Mouse (Mus musculus) midbrain, embryonic 16.5 days (tissue): ENCODE data around the gene Fbll1. TPM values are rescaled to one million over a fixed set of nuclear protein-coding genes. Genes with fewer than 3 reads are reported as not detected.
A peak's percentile ranks its signal among the peaks of the same experiment; 100 is the strongest.

Experiments used
- ATAC-seq: fragments of 200-750 bp; cut with Nextera tagmentation; 2 replicates; pipeline ENCODE4 v1.8.0; 2017; ENCODE audit warnings: moderate TSS enrichment
- H3K27ac ChIP-seq: fragments of 300-500 bp; sonication (generic); 2 replicates; pipeline ENCODE4 v1.5.1; 2014; ENCODE audit warnings: mild to moderate bottlenecking, low read length, mixed read lengths
- H3K27me3 ChIP-seq: fragments of 300-500 bp; sonication (generic); 2 replicates; pipeline ENCODE4 v1.6.1; 2014; ENCODE audit warnings: low read depth, low read length, mixed read lengths; ENCODE audit not compliant: control insufficient read depth, insufficient read depth
- H3K36me3 ChIP-seq: fragments of 300-500 bp; sonication (generic); 2 replicates; pipeline ENCODE4 v1.6.1; 2014; ENCODE audit warnings: mild to moderate bottlenecking, low read length, moderate library complexity, mixed read lengths; ENCODE audit not compliant: control insufficient read depth, insufficient read depth
- H3K4me1 ChIP-seq: fragments of 300-500 bp; sonication (generic); 2 replicates; pipeline ENCODE4 v1.6.1; 2014; ENCODE audit warnings: mild to moderate bottlenecking, low read length, mixed read lengths; ENCODE audit not compliant: control insufficient read depth, insufficient read depth
- H3K4me2 ChIP-seq: fragments of 300-500 bp; sonication (generic); 2 replicates; pipeline ENCODE4 v1.6.1; 2014; ENCODE audit warnings: mild to moderate bottlenecking, low read length, mixed read lengths
- H3K4me3 ChIP-seq: fragments of 300-500 bp; sonication (generic); 2 replicates; pipeline ENCODE4 v1.5.1; 2014; ENCODE audit warnings: low read depth, mild to moderate bottlenecking, low read length, moderate library complexity, mixed read lengths
- H3K9ac ChIP-seq: fragments of 300-500 bp; sonication (generic); 2 replicates; pipeline ENCODE4 v1.6.1; 2014; ENCODE audit warnings: low read depth, low read length, mixed read lengths
- H3K9me3 ChIP-seq: fragments of 300-500 bp; sonication (generic); replicated peaks from 2 replicates; pipeline ENCODE4 v1.6.1; 2014; ENCODE audit warnings: mild to moderate bottlenecking, low read length, mixed read lengths; ENCODE audit not compliant: control insufficient read depth, poor library complexity, severe bottlenecking
- WGBS: fragments of 180-500 bp; shearing (Covaris S2); extraction: QIAGEN DNeasy Blood & Tissue Kit; methylation state at CpG from one replicate; pipeline ENCODE4 v1.1.7; 2014; 5-methylcytosine and 5-hydroxymethylcytosine counted together
- polyA plus RNA-seq: library from polyadenylated mRNA; unstranded; fragments of >200 nt; fragmentation: Nextera tagmentation; extraction: Ambion mirVana; gene quantifications from 2 replicates; pipeline ENCODE4 v1.2.1, GENCODE M21; 2015

The Fbll1 gene
- polyA plus RNA-seq, 1 experiment from 2014 or later, result 18.9 TPM

DNA sequence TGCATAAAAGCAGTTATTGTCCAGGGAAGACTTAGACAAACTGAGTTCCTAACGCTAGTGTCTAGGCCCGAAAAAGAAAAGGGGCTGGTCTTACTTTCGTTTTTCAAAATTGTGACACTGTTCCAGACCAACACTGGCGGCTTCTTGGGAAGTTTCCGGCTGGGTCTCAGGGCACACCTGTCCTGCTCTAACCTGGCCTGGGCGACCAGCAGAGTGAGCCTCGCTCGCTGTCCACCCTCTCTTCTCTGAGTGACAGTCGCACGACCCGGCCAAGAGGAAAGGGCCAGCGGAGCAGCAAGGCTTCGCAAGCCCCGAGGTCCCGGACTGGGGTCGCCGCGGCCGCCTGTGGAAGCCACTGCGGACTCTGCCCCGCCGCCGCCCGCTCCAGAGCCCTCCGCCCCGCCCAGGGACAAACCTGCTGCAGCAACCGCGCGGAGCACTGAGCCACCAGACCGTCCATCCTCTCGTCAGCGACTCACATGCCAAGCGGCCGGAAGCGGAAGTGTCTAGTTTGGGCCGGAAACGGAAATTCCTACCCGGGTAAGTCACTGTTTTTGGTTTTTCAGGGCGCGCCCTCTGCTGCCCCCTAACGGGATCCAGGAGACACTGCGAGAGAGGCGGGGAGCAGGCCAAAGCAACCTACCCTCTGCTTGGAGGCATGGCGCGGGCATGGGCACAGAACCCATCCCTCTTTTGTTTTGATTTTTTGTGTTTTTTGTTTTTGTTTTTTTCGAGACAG is 35.5 kb upstream of the Fbll1 start, which contains the start of gene Rars:
TSS of gene Rars (minus strand) at position 485 of the 739 bp plus-strand sequence.
- no peaks in the 10 kb centered on the region; the same call in 1 of the 2 replicates for H3K9me3 ChIP-seq
- peaks cover 20% of the 10 kb centered on the region for H3K4me1 ChIP-seq
- peak within 1 kb of the TSS; percentile 63 for H3K27ac ChIP-seq
- peak within 1 kb of the TSS; percentile 86 for H3K4me2 ChIP-seq
- WGBS, result 2% methylated on average over 46 of the region's 46 CpGs
- peak within 1 kb of the TSS; percentile 88 for H3K9ac ChIP-seq
- peaks cover 10% of the 10 kb centered on the region; the same call in 1 of the 2 replicates for H3K36me3 ChIP-seq
- peak; percentile 88 for ATAC-seq
- H3K27me3 ChIP-seq, result no peaks in the 10 kb centered on the region
- H3K4me3 ChIP-seq, result peak within 1 kb of the TSS; percentile 96

DNA sequence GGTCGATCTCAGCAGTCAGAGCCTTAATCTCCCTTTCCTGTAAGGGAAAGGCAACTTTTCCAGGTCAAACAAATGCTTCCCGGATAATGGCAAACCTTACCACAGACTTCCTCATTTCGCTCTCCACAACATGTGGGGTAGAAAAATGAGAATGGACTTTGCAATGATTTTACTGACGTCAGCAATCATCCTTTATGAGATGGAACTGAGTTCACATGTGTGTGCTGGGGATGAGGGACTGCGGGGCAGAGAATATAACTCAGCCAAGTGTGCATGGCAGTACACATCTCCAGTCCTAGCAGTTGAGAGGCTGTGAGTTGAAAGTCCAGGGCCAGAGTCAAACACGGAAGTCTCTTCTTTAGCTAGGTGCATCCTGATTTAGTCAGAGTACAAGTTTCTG is 34.6 kb upstream of the Fbll1 start:
- Histone ChIP-seq H3K4me3 (peak overlapping the region; percentile 96), H3K27ac (no peak overlapping the region), H3K27me3 (no peaks in the 10 kb centered on the region), H3K9ac (peak overlapping the region; percentile 88; the same call in 1 of the 2 replicates), H3K4me2 (peak overlapping the region; percentile 86), H3K9me3 (no peaks in the 10 kb centered on the region; the same call in 1 of the 2 replicates), H3K36me3 (peaks cover 13% of the 10 kb centered on the region), H3K4me1 (peaks cover 17% of the 10 kb centered on the region)
- 87% methylated on average over 6 of the region's 6 CpGs for WGBS
- no peak for ATAC-seq

DNA sequence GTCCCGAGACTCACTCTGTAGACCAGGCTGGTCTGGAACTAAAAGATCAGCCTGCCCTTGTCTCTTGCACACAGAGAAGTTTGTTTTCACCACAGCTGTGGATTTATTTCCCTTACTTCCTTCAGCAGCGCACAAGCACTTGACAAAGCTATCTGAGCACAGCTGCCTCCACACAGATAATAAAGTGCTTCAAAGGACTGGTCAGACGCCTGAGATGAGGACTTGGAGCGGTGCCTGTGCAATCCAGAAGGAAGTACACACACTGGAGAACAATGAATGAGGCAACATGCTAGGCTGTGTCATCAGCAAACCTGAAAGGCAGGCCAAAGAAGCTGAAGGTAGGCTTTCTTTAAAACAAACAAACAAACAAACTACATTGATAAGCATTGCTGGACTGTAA is 33.5 kb upstream of the Fbll1 start:
- 80% methylated on average over 4 of the region's 4 CpGs for WGBS
- H3K4me2 ChIP-seq, result no peak overlapping the region

DNA sequence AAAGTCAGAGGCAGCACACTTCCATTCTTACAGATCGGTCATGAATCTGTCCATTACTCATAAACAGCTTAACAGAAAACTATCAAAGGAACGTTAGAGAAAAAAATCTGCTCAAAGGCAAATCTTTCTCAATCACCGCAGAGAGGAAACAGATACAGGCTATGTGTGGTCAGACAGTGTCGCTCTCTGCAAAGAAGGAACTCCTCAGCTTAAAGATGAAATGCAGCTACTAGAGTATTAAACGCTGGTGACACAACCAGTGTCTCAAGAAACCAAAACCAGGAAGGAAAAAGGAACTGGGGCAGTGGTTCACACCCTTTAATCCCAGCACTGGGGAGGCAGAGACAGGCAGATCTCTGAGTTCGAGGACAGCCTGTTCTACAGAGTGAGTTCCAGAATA is 29.0 kb upstream of the Fbll1 start:
- H3K4me2 ChIP-seq, result no peak overlapping the region
- H3K27ac ChIP-seq, result no peak overlapping the region
- ATAC-seq, result no peak
- H3K27me3 ChIP-seq, result no peaks in the 10 kb centered on the region
- peaks cover 41% of the 10 kb centered on the region for H3K36me3 ChIP-seq
- H3K4me1 ChIP-seq, result peaks cover 3% of the 10 kb centered on the region
- no peak overlapping the region for H3K4me3 ChIP-seq
- H3K9me3 ChIP-seq, result no peaks in the 10 kb centered on the region
- H3K9ac ChIP-seq, result no peak overlapping the region
- 97% methylated on average over 6 of the region's 6 CpGs for WGBS

More for the DNA sequence above, 33.5 kb upstream of the Fbll1 start:
- Histone ChIP-seq H3K36me3 (peaks cover 17% of the 10 kb centered on the region), H3K27me3 (no peaks in the 10 kb centered on the region), H3K27ac (no peak overlapping the region), H3K9me3 (no peaks in the 10 kb centered on the region), H3K4me3 (no peak overlapping the region), H3K4me1 (peaks cover 14% of the 10 kb centered on the region), H3K9ac (no peak overlapping the region)
- no peak for ATAC-seq

DNA sequence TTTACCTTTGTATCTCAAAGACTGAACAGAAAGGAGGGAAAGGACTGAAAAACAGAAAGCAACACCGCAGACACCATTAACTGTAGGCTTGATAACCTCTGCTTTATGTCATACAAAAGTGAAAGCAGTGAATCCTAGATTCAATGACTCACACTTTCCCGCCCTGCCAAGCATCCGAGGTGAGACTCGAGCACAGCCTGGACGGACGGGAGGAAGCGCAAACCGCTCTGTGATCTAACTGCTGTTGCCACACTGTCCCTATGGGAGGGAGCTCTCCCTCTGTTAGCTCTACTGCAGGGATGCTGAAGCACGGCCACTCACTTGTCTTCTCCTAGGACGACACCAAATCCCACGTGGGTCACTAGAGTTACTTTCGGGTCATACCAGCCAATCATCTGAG is 17.6 kb upstream of the Fbll1 start:
- no peak overlapping the region for H3K27ac ChIP-seq
- H3K4me2 ChIP-seq, result no peak overlapping the region
- H3K36me3 ChIP-seq, result peaks cover 33% of the 10 kb centered on the region
- H3K4me1 ChIP-seq, result no peaks in the 10 kb centered on the region
- H3K9ac ChIP-seq, result no peak overlapping the region
- H3K27me3 ChIP-seq, result no peaks in the 10 kb centered on the region
- H3K4me3 ChIP-seq, result no peak overlapping the region
- H3K9me3 ChIP-seq, result no peaks in the 10 kb centered on the region
- ATAC-seq, result no peak
- 92% methylated on average over 12 of the region's 12 CpGs for WGBS

DNA sequence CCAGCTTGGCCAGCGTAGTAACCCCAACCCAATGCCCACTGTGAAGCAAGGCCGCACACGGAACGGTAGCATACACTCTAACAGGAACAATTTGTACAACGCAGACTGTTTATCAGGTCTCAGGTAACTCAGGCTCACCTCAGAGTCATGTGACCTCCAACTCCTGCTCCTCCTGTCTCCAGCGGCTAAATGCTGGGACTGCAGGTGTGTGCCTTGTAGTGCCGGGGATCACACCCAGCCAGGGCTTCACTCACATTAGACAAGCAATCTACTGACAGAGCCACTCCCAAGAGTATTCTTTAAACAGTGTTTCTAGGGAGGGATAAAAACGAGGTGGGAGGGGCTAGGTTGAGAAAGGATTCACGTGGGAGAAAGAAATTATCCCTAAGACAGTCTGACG is 12.8 kb upstream of the Fbll1 start:
- H3K4me3 ChIP-seq, result no peak overlapping the region
- WGBS, result 91% methylated on average over 10 of the region's 10 CpGs
- no peak overlapping the region for H3K4me2 ChIP-seq
- no peak for ATAC-seq
- H3K27ac ChIP-seq, result no peak overlapping the region
- H3K27me3 ChIP-seq, result no peaks in the 10 kb centered on the region
- no peaks in the 10 kb centered on the region for H3K4me1 ChIP-seq
- no peak overlapping the region for H3K9ac ChIP-seq
- peaks cover 32% of the 10 kb centered on the region for H3K36me3 ChIP-seq
- H3K9me3 ChIP-seq, result no peaks in the 10 kb centered on the region

DNA sequence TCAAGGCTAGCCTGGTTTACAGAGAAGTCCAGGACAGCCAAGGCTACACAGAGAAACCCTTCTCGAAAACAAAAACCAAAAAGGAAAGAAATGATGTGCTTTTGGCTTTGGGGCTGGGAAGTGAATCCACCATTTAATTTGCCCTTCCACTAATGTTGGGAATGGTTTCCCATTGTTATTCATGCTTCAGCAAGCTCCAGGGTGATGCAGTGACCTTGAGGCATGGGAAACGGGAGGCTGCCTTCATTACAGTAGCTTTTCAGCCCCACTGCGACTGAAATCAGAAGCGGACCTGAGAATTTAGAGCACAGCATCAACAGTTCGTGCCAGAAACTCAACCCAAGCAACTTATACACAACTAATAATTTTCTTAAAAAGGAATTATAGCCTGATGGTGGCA is 2.6 kb upstream of the Fbll1 start:
- H3K9ac ChIP-seq, result no peak overlapping the region

DNA sequence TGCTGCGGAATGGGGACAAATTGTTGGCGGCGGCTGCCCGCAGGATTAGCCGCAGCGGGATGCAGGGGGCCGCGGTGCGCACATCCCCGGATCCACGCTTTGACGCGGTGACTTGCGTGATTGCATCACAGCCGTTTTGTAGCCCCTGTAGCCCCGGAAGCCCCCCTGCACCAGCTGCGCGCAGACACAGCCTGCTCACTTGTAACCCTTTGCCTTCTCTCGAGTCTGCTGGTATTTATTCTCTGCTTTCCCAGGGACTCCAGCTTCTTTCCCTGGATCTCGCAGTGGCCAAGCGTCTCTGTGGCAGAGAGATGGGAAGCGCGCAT is 226 bp downstream of the Fbll1 start:
- no peaks in the 10 kb centered on the region for H3K9me3 ChIP-seq
- peak overlapping the region; percentile 90 for H3K9ac ChIP-seq
- peak overlapping the region; percentile 82 for H3K4me3 ChIP-seq
- peak overlapping the region; percentile 94 for H3K27ac ChIP-seq
- ATAC-seq, result peak; percentile 97
- peak overlapping the region; percentile 86 for H3K4me2 ChIP-seq
- H3K27me3 ChIP-seq, result no peaks in the 10 kb centered on the region
- peaks cover 16% of the 10 kb centered on the region for H3K4me1 ChIP-seq
- 1% methylated on average over 22 of the region's 23 CpGs for WGBS
- H3K36me3 ChIP-seq, result no peaks in the 10 kb centered on the region

More for the DNA sequence above, 2.6 kb upstream of the Fbll1 start:
- H3K4me3 ChIP-seq, result no peak overlapping the region
- no peak for ATAC-seq
- H3K36me3 ChIP-seq, result no peaks in the 10 kb centered on the region
- no peak overlapping the region for H3K4me2 ChIP-seq
- no peaks in the 10 kb centered on the region for H3K27me3 ChIP-seq
- WGBS, result 78% methylated on average over 5 of the region's 5 CpGs
- no peak overlapping the region for H3K27ac ChIP-seq
- no peaks in the 10 kb centered on the region for H3K9me3 ChIP-seq
- peaks cover 16% of the 10 kb centered on the region for H3K4me1 ChIP-seq

DNA sequence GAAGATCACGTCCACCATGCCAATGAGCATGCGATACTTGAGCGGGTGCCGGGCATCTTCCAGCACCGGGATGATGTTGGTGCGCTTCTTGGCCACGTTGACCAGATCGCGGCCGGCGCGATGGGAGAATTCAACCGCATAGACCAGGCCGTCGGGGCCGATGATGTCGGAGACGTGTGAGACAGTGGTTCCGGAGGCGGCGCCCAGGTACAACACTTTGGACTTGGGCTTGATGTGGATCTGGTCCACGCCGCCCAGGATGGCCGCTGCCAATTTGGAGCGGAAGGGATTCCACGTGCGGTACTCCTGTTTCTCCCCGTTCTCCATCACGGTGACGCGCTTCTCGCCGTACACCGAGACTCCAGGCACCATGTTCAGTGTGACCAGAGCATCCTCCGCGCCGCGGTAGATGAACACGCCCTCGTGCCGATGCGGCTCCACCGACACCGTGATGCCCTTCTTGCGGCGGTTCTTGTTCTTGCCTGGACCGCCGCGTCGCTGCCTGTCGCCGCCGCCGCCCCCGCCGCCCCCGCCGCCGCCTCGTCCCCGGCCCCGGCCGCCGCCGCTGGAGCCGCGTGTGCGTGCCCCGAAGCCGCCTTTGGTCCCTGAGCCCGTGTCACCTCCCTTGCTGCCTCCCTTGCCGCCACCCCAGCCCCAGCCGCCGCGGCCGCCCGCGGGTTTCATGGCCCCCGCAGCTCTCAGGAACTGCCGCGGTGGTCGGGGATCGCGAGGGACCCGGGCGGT is 761 bp downstream of the Fbll1 start:
- Histone ChIP-seq H3K4me1 (peaks cover 16% of the 10 kb centered on the region), H3K9ac (peak overlapping the region; percentile 90), H3K27ac (peak overlapping the region; percentile 94), H3K4me2 (peak overlapping the region; percentile 86), H3K4me3 (peak overlapping the region; percentile 82), H3K9me3 (no peaks in the 10 kb centered on the region), H3K36me3 (no peaks in the 10 kb centered on the region), H3K27me3 (no peaks in the 10 kb centered on the region)
- peak; percentile 81 for ATAC-seq
- WGBS, result 2% methylated on average over 63 of the region's 86 CpGs
